Mouse (Mus musculus): ENCODE data around the gene Snap47. TPM values are rescaled to one million over a fixed set of nuclear protein-coding genes. Genes with fewer than 3 reads are reported as not detected.
A peak's percentile ranks its signal among the peaks of the same experiment; 100 is the strongest.

Snap47 gene
- polyA plus RNA-seq, 1 experiment from 2014 or later: 352 TPM

GRCm38 (mm10) chr11:59456346-59456745 lies 5.4 kb upstream of the Snap47 start:
- 96% methylated on average over 2 of the region's 2 CpGs for WGBS
- no peak for ATAC-seq
- Histone ChIP-seq H3K4me3 (replicated peaks) (no peak overlapping the region), H3K9ac (replicated peaks) (no peak overlapping the region), H3K4me1 (replicated peaks) (peaks cover 3% of the 10 kb centered on the region), H3K27me3 (no peaks in the 10 kb centered on the region), H3K27ac (no peak overlapping the region), H3K9me3 (no peaks in the 10 kb centered on the region), H3K36me3 (peaks cover 62% of the 10 kb centered on the region), H3K4me2 (replicated peaks) (no peak overlapping the region)

DNA sequence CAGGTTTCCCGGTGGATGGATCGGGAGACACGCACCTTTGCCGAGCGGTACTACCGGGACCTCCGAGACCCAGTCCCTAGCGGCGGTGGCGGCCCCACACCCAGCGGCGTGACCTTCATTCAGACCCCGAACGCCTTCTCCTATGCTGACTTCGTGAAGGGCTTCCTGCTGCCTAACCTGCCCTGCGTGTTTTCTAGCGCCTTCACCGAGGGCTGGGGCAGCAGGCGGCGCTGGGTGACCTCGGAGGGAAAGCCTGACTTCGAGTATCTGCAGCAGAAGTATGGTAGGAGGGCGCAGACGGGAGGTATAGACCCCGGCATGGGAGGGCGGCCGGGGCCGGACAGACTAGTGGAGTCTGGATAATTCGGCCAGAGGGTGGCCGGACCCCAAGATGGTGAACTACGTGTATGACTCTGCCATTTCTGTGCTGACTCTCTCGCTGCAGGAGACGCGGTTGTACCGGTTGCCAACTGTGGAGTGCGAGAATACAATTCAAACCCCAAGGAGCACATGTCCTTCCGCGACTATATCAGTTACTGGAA lies 685 bp downstream of the Snap47 start:
- peak; percentile 85 for ATAC-seq
- Histone ChIP-seq H3K36me3 (peaks cover 25% of the 10 kb centered on the region), H3K4me2 (replicated peaks) (peak overlapping the region; percentile 97), H3K27ac (peak overlapping the region; percentile 88), H3K9ac (replicated peaks) (peak overlapping the region; percentile 79), H3K27me3 (no peaks in the 10 kb centered on the region), H3K4me3 (replicated peaks) (peak overlapping the region; percentile 84), H3K9me3 (no peaks in the 10 kb centered on the region), H3K4me1 (replicated peaks) (peaks cover 29% of the 10 kb centered on the region)
- WGBS: under 1% methylated on average over 38 of the region's 38 CpGs

- under 1% methylated on average over 34 of the region's 40 CpGs for WGBS
- peak within 1 kb of the TSS; percentile 97 for H3K4me2 ChIP-seq (replicated peaks)
- peaks cover 29% of the 10 kb centered on the region for H3K4me1 ChIP-seq (replicated peaks)
- no peaks in the 10 kb centered on the region for H3K9me3 ChIP-seq
- H3K27ac ChIP-seq: peak within 1 kb of the TSS; percentile 88
- peak; percentile 97 for ATAC-seq
- no peaks in the 10 kb centered on the region for H3K27me3 ChIP-seq
- peak within 1 kb of the TSS; percentile 79 for H3K9ac ChIP-seq (replicated peaks)
- H3K4me3 ChIP-seq (replicated peaks): peak within 1 kb of the TSS; percentile 84
- peaks cover 19% of the 10 kb centered on the region for H3K36me3 ChIP-seq
Observed at GRCm38 (mm10) chr11:59449741-59450229, 1.2 kb downstream of the Snap47 start, which contains the start of gene Jmjd4. Jmjd4 (plus strand) TSS chr11:59450045.

GRCm38 (mm10) chr11:59443102-59443501 lies 7.9 kb downstream of the Snap47 start:
- Histone ChIP-seq H3K4me3 (replicated peaks) (no peak overlapping the region), H3K9ac (replicated peaks) (no peak overlapping the region), H3K9me3 (no peaks in the 10 kb centered on the region), H3K36me3 (peaks cover 23% of the 10 kb centered on the region), H3K4me1 (replicated peaks) (peaks cover 4% of the 10 kb centered on the region), H3K27me3 (no peaks in the 10 kb centered on the region), H3K4me2 (replicated peaks) (no peak overlapping the region), H3K27ac (no peak overlapping the region)
- no peak for ATAC-seq

DNA sequence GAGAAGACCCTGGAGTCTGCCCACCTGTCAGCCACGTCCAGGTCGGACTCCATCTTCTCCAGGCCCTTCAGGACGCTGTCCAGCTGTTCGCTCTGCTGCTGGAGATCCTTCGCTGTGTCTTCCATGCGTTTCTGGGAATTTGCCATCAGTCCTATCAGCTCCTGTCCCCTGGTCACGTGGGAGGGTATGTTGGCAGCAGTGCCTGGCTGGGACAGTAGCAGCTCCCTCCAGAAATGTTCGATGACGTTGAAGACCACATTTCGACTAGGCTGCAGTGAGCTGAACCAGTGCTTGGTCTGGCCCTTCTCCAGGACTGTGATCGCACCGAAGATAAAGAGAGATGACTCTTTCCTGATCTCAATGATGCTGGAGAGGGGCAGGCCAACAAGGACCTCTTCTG lies 13.0 kb downstream of the Snap47 start:
- Histone ChIP-seq H3K27me3 (no peaks in the 10 kb centered on the region), H3K4me2 (replicated peaks) (no peak overlapping the region), H3K27ac (no peak overlapping the region), H3K9ac (replicated peaks) (no peak overlapping the region), H3K4me3 (replicated peaks) (no peak overlapping the region), H3K4me1 (replicated peaks) (no peaks in the 10 kb centered on the region), H3K9me3 (peaks cover 9% of the 10 kb centered on the region), H3K36me3 (peaks cover 57% of the 10 kb centered on the region)
- WGBS: 97% methylated on average over 12 of the region's 12 CpGs
- no peak for ATAC-seq

DNA sequence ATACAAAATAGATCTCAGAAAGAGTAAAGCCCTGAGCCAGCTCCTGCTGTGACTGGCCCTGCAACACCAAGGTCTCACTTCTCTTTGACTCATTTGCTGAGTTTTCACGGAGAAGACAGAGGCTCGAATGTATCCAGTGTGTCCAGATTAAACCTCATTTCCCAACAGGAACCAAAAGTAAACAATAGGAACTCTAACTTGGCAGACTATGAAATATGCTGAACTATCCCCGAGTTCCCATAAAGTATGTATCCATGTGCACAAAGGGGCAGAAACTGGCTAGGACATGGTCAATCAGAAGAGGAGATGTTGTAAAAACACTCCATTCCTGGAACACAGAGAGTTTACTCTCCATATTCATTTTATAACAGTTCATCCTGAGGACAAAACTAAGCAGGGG lies 18.7 kb downstream of the Snap47 start:
- Histone ChIP-seq H3K27ac (no peak overlapping the region), H3K9me3 (peaks cover 9% of the 10 kb centered on the region), H3K36me3 (peaks cover 69% of the 10 kb centered on the region), H3K4me1 (replicated peaks) (no peaks in the 10 kb centered on the region), H3K27me3 (no peaks in the 10 kb centered on the region), H3K4me3 (replicated peaks) (no peak overlapping the region), H3K4me2 (replicated peaks) (no peak overlapping the region), H3K9ac (replicated peaks) (no peak overlapping the region)
- WGBS: 77% methylated on average over 3 of the region's 3 CpGs
- ATAC-seq: no peak

DNA sequence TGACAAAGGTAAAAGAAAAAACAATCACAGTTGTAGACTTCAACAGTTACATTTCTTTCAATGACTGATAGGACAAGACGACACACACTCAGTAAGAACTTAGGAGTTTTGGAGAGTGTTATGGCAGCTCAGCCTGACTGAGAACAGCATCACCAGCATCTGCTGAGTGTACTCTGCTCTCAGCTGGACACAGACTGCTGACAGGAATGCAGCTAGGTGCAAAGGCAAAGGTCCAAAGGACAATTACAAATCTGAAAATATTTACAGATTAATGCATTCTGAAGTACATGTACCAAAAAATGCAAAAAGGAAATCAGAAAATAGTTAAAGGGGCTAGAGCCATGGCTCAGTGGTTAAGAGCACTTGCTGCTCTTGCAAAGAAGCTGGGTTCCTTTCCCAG lies 21.0 kb downstream of the Snap47 start:
- Histone ChIP-seq H3K4me3 (replicated peaks) (no peak overlapping the region), H3K9me3 (no peaks in the 10 kb centered on the region), H3K27ac (no peak overlapping the region), H3K36me3 (peaks cover 76% of the 10 kb centered on the region), H3K27me3 (no peaks in the 10 kb centered on the region), H3K4me2 (replicated peaks) (no peak overlapping the region), H3K4me1 (replicated peaks) (no peaks in the 10 kb centered on the region), H3K9ac (replicated peaks) (no peak overlapping the region)
- ATAC-seq: no peak
- 84% methylated on average over 1 of the region's 1 CpGs for WGBS

DNA sequence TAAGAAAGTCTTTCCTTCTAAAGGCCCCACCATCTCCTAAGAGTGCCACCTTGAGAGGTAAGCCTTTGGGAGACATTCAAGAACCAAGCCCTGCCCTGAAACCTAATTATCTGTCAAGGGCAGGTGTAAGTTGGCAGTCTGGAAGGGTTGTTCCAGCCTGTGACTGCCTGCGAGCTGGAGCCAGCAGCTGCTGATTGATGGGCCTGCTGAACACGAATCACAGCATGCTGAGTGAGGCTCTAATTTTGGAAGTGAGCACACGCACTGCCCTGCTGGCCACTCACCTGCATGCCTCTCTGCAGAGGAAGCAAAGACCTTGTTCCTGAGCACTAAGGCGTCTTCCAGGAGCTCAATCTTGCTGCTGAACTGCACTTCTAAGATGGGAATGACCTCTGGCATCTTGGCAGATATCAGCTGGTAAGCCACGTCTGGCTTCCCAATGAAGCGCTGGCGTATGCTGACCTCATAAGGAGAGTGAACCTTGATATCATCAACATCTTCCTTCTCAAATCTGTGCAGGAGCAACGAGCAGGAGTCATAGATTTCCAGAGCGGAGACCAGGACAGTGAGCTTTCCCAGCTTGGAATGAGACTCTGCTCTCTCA lies 22.8 kb downstream of the Snap47 start:
- H3K27me3 ChIP-seq: no peaks in the 10 kb centered on the region
- 95% methylated on average over 9 of the region's 9 CpGs for WGBS
- no peaks in the 10 kb centered on the region for H3K4me1 ChIP-seq (replicated peaks)
- H3K27ac ChIP-seq: no peak overlapping the region
- peaks cover 79% of the 10 kb centered on the region for H3K36me3 ChIP-seq
- no peaks in the 10 kb centered on the region for H3K9me3 ChIP-seq
- H3K4me3 ChIP-seq (replicated peaks): no peak overlapping the region
- no peak overlapping the region for H3K9ac ChIP-seq (replicated peaks)
- H3K4me2 ChIP-seq (replicated peaks): no peak overlapping the region
- ATAC-seq: no peak

DNA sequence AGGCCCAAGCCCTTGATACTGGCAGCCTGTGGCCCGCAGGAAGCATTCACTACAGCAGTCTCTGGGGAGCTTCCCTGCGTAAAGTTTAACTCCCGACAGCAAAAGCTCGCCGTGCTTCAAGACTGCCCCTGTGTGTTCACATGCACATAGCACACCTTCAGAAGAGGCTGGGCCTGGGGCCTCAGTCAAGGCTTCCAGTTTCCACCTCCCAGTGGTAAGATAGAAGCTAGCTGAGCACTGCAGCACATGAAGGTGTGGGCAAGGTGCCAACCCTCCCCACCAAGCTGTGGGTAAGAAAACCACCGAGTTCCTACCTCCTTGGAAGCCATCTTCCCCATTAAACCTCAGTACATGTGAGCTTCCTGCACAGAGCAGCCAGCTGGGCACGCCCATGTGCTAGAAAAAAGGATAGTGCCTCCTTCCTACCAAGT lies 25.3 kb downstream of the Snap47 start:
- Histone ChIP-seq H3K9ac (replicated peaks) (no peak overlapping the region), H3K4me2 (replicated peaks) (no peak overlapping the region), H3K4me3 (replicated peaks) (no peak overlapping the region), H3K9me3 (no peaks in the 10 kb centered on the region), H3K27ac (no peak overlapping the region), H3K36me3 (peaks cover 81% of the 10 kb centered on the region), H3K4me1 (replicated peaks) (no peaks in the 10 kb centered on the region), H3K27me3 (no peaks in the 10 kb centered on the region)
- no peak for ATAC-seq
- 73% methylated on average over 7 of the region's 7 CpGs for WGBS

DNA sequence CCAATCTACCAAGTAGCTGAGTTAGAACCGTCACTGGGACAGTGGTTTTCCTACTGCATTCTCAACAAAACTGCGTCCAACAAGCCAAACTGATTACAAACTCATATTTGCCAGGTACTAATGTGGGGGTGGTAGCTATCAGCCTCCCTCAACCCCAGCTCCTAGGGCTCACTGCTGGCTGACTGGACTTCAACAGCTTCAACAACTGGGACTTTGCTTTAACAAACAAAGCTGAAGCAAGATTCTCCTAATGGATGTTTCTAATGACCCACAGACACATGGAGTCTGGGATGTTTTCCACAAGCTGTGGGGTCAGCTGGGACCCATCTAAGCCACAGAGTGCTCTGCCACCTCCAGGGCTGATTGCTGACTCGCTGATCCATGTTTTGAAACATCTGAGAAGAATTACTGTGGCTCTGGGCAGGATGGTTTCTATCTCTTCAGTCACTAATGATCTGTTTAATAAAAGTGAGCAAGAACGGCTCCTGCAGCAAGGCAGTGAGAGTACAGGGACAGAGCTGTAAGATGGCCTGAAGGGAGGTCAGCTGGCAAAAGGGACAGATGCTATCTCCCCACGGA lies 27.9 kb downstream of the Snap47 start:
- peaks cover 92% of the 10 kb centered on the region for H3K36me3 ChIP-seq
- H3K9ac ChIP-seq (replicated peaks): no peak overlapping the region
- no peak overlapping the region for H3K4me3 ChIP-seq (replicated peaks)
- no peaks in the 10 kb centered on the region for H3K27me3 ChIP-seq
- no peaks in the 10 kb centered on the region for H3K4me1 ChIP-seq (replicated peaks)
- no peaks in the 10 kb centered on the region for H3K9me3 ChIP-seq
- ATAC-seq: no peak
- 86% methylated on average over 5 of the region's 5 CpGs for WGBS
- H3K27ac ChIP-seq: no peak overlapping the region
- H3K4me2 ChIP-seq (replicated peaks): no peak overlapping the region

DNA sequence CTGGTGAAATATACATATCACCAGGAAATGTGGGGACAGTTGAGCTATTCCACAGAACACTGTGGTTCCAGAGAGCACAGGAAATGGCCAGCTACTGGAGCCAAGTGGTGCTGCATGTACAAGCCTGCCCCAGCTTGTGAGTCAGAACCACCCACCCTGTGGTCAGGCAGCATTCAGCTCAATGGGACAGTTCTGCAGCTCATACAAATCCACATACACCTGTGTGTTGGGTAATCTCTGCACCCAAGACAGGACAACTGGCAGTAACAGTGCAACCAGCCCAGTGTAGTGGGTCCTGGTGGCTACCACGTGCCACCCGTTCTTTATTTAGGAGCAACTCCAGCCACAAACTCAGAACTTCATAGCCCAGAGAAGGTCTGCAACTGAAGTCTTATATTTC lies 29.0 kb downstream of the Snap47 start:
- Histone ChIP-seq H3K27ac (no peak overlapping the region), H3K9me3 (no peaks in the 10 kb centered on the region), H3K4me3 (replicated peaks) (no peak overlapping the region), H3K4me1 (replicated peaks) (no peaks in the 10 kb centered on the region), H3K9ac (replicated peaks) (no peak overlapping the region), H3K36me3 (peaks cover 88% of the 10 kb centered on the region), H3K27me3 (no peaks in the 10 kb centered on the region), H3K4me2 (replicated peaks) (no peak overlapping the region)
- no peak for ATAC-seq
- WGBS: 96% methylated on average over 2 of the region's 2 CpGs

DNA sequence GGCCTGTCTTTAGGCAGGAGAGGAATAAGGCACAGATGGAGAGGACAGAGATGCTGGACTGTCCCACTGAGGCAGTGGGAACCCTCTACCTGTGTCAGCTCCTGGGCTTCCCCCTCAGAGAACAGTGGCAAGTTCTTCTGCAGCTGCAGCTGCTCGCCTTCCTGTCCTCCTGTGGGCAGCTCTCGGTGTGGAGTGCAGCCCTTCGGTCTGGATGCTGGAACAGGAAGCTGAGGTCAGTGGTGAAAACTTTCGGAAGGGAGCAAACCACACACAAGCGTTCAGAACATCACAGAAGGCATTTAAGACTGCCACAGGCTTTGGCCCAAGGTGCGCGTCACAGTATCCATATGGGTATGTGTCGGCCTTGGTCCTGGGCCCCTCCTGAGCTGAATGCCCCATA lies 29.6 kb downstream of the Snap47 start:
- H3K9ac ChIP-seq (replicated peaks): no peak overlapping the region
- peaks cover 88% of the 10 kb centered on the region for H3K36me3 ChIP-seq
- no peaks in the 10 kb centered on the region for H3K27me3 ChIP-seq
- no peak overlapping the region for H3K4me2 ChIP-seq (replicated peaks)
- H3K27ac ChIP-seq: no peak overlapping the region
- ATAC-seq: no peak
- 94% methylated on average over 8 of the region's 8 CpGs for WGBS
- no peaks in the 10 kb centered on the region for H3K4me1 ChIP-seq (replicated peaks)
- no peak overlapping the region for H3K4me3 ChIP-seq (replicated peaks)
- H3K9me3 ChIP-seq: no peaks in the 10 kb centered on the region
